Mouse (Mus musculus) megakaryocyte-erythroid progenitor cell, adult 5 weeks (primary cell): ENCODE results near the gene Olfr655. TPM values are rescaled to one million over a fixed set of nuclear protein-coding genes. Genes with fewer than 3 reads are reported as not detected.

Experiments used
- polyA plus RNA-seq: library from polyadenylated mRNA; stranded (reverse); fragments of >175 nt; gene quantifications from 2 replicates; pipeline ENCODE4 v1.2.3, GENCODE M21; 2012

Olfr655 gene
- polyA plus RNA-seq, result not detected in 2 replicates

GRCm38 (mm10) chr7:104601679-104602078, at the start of gene Olfr655:
Gene Olfr655, minus strand, starts transcription at chr7:104601779.

DNA sequence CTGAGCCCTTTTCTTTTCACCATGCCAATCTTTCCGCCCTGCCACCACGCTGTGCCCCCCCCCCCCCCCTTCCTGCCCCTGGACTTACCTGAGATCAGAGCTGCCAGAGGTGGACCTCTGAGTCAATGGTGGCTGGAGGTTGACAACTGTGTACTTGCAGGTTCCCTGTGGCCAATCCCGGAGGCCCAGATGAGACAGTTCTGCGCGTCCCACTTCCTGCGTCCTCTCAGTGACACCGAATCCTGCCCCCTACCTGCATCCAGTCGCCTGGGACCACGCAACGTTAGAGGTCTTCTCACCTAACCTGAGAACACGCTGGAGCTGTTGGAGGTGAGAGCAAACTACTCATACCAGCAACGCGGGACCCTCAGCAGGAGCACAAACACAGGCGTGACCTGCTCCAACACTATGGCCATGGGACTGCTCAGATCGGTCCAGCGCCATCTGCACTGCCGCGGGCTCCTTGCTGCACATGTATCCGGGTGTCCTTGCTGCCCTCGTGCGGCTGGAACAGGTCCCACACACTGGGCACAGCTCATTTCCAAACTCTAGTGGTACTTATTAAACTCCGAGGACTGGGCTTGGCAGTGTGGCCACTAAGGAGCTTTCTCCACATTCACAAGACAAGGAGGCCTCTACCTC, 45.4 kb upstream of the Olfr655 start, which contains the start of gene Olfr658:
Gene Olfr658, minus strand, starts transcription at position 465 of the 642 bp plus-strand sequence.

DNA sequence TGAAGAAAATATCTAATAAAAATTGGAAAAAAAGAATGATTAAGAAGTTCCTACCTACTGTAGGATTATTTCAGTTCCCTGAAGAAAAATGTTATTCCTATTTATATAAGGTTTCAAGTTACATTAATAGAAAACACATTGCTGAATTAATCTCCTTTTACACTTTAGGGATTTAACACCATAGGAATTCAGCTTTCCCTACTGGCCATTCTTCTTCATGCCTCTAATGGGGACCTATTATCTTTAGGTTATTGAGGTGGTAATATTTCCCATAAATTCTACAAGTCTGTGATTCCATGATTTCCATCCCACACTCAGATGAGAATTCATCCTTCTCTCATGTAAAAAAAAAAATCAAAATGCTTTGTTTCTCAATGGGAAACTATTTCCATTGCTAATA, 22.9 kb upstream of the Olfr655 start, which contains the start of gene Olfr657:
Gene Olfr657, plus strand, starts transcription at position 301 of the 400 bp plus-strand sequence.

DNA sequence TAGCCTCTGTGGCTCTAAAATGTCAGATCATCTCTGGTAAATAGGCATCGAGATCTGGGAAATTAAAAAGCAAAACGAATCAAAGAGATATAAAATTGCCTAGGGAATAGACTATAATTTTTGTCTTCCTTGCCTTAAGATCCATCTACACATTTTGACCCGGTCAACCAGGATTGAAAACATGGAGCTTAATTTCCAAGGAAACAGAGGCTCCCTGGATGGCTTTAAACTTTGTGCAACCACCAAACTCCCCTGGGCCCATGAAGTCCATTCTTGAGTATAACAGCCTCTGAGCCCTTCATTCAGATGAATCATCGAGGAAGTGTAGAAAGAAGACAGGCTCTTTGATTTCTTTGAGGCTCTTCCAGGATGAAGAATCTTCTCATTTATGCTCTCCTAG, 12.1 kb upstream of the Olfr655 start, which contains the start of gene Olfr656:
Gene Olfr656, plus strand, starts transcription at position 301 of the 400 bp plus-strand sequence.

GRCm38 (mm10) chr7:104586725-104587124, 14.9 kb downstream of the Olfr655 start, which contains the start of gene Olfr654:
Gene Olfr654, plus strand, starts transcription at chr7:104587025.

DNA sequence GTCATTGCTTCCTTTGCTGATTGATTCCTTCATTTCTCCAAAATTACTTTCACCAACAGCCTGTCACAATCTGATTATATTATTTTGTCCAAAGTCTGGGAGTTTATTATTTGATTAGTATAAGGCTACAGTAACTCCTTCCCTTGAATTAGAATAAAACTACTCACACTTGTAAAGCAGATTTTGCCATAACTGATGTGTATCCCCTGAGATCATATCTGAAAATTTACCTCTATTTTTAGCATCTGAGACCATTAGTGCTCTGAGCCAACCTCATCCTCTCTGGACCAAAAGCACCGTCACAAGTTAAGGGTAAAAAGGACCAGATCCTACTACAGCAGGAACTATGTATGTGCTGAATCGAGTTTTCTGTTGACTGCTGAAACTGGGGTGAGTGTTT, 24.6 kb downstream of the Olfr655 start, which contains the start of gene Olfr653:
Gene Olfr653, plus strand, starts transcription at position 301 of the 400 bp plus-strand sequence.

GRCm38 (mm10) chr7:104560601-104561000, 41.0 kb downstream of the Olfr655 start, which contains the start of gene Olfr652:
Gene Olfr652, plus strand, starts transcription at chr7:104560901.

DNA sequence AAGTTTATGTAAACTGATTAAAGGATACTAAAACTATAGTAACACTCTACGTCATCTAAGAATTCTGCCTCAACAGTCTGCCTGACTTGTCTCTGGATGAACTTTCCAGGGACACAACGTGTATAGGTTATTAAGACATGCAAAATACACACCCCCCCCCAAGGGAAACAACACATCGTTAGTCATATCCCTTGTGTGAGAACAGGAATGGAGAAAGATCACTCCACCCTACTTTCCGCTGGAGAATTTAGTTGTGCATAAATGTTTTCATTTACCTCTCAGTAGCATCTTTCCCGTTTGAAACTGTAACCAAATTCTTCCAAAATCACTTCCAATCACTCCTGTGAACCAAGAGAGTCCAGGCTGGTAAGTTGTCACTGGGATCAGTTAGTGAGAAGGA, 51.7 kb downstream of the Olfr655 start, which contains the start of gene Olfr651:
Gene Olfr651, plus strand, starts transcription at position 301 of the 400 bp plus-strand sequence.

Other genes with a start within 250 kb of the Olfr655 start
- gene Trim12c, start 248.4 kb downstream of the Olfr655 start, polyA plus RNA-seq, result 0.45 and 0.74 TPM in 2 replicates
- gene Trim30b, start 231.9 kb downstream of the Olfr655 start, polyA plus RNA-seq, result 0.12 TPM in 1 of 2 replicates, not detected in the other
- not detected in 2 replicates for gene Trim30c, start 200.9 kb downstream of the Olfr655 start, polyA plus RNA-seq
- gene Trim30a, start 136.6 kb downstream of the Olfr655 start, polyA plus RNA-seq, result 1.5 and 5.2 TPM in 2 replicates
- 0.48 and 0.60 TPM in 2 replicates for gene Trim30d, start 93.9 kb downstream of the Olfr655 start, polyA plus RNA-seq
- gene Olfr651, start 51.6 kb downstream of the Olfr655 start, polyA plus RNA-seq, result not detected in 2 replicates
- not detected in 2 replicates for gene Olfr652, start 40.9 kb downstream of the Olfr655 start, polyA plus RNA-seq
- gene Olfr653, start 24.5 kb downstream of the Olfr655 start, polyA plus RNA-seq, result not detected in 2 replicates
- gene Olfr654, start 14.8 kb downstream of the Olfr655 start, polyA plus RNA-seq, result not detected in 2 replicates
- not detected in 2 replicates for gene Olfr656, start 12.2 kb upstream of the Olfr655 start, polyA plus RNA-seq
- gene Olfr657, start 23.0 kb upstream of the Olfr655 start, polyA plus RNA-seq, result not detected in 2 replicates
- gene Olfr658, start 45.5 kb upstream of the Olfr655 start, polyA plus RNA-seq, result not detected in 2 replicates
- 0.01 TPM in 1 of 2 replicates, not detected in the other for gene Olfr659, start 65.0 kb upstream of the Olfr655 start, polyA plus RNA-seq
- not detected in 2 replicates for gene Olfr661, start 84.7 kb upstream of the Olfr655 start, polyA plus RNA-seq
- gene Usp17le, start 175.7 kb upstream of the Olfr655 start, polyA plus RNA-seq, result not detected in 2 replicates
- not detected in 2 replicates for gene Usp17lb, start 240.8 kb upstream of the Olfr655 start, polyA plus RNA-seq